Mouse (Mus musculus) bone marrow macrophage, adult 2 months (primary cell): ENCODE data around the gene Kifc1.

Source experiments
- CTCF ChIP-seq: IDR thresholded peaks from 2 replicates; pipeline ENCODE4 v1.5.1; 2012; ENCODE audit warnings: low read depth, mild to moderate bottlenecking, low read length, moderate library complexity
- POLR2A ChIP-seq: IDR thresholded peaks from 2 replicates; pipeline ENCODE4 v1.6.1; 2012; ENCODE audit warnings: mild to moderate bottlenecking, low read depth, low read length, borderline replicate concordance

DNA sequence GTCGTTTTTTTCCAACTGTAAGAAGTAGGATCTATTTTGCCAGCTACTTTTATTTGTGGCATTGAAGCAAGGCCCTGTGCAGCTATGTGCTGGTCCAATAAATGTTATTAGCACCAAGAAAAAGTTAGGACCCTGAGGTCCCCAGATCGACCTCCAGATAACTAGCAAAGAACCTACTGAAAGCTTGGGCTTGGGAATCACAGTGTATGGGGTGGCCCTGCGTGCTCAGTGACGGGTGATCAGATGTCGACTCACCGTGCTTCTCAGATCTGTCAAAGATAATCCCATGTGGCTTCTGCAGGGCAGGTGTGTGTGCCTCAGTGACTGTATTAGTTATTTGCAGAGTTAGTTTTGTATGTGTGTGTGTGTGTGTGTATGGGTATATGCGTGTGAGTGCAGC, 30.9 kb upstream of the Kifc1 start:
- TF ChIP-seq CTCF (no peak), POLR2A (no peak)
